Mouse (Mus musculus): Measurements from ENCODE around the gene Dazap2. TPM values are rescaled to one million over a fixed set of nuclear protein-coding genes. Genes with fewer than 3 reads are reported as not detected.

The Dazap2 gene
- total and polyA plus RNA-seq, 3 experiments = 56.0 to 213 (median 159) TPM

DNA sequence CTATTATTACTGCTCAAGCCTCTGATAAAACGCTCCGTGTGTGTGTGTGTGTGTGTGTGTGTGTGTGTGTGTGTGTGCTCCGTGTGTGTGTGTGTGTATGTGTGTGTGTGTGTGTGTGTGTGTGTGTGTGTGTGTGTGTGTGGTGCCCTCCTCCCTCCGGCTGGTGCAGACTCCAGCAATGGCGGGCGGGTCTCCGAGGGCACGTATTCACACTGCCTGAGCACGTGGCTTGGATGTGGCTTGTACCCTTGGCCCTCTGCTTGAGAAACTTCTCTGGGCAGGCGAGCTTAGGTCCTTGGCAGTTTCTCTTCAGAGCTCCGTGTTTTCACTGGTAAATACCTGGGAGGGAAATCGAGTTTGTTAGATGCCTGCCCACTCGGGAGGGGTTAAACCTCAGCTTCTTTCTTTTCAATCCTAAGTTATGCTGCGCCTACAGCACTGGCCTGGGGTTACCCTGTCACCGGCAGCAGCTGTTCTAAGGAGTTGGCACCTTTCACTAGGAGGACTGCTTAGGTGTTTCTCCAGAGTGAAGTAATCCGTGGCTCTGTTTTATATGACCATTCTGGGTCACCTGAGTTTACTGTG lies 26.2 kb downstream of the Dazap2 start:
- H3K36me3 ChIP-seq (replicated peaks in 1 of 2; ENCODE audit: control insufficient read depth in 1 of 2, insufficient read depth in 1 of 2, low read length in 1 of 2) = peaks cover 56 to 70% of the 10 kb centered on the region in 2 experiments

DNA sequence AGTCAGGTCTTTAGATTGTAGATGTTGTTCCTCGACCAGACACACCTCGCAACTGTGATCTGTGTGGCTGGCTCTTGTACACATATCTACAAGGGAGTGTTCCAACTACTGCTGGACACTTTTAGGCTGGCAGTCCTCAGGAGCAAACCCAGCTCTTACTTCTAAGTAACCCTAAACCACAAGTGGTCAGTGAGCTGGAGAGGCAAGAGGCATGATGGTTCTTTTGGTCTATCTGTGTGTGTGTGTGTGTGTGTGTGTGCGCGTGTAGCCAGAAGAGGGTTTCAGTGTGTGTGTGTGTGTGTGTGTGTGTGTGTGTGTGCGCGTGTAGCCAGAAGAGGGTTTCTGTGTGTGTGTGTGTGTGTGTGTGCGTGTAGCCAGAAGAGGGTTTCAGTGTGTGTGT lies 27.3 kb downstream of the Dazap2 start:
- Histone ChIP-seq H3K27me3 (replicated peaks) (no peaks in the 10 kb centered on the region), H3K4me2 (ENCODE audit: insufficient read depth, low read depth, poor library complexity, severe bottlenecking) (no peak overlapping the region), H3K4me3 (replicated peaks in 1 of 3; ENCODE audit: low read depth in 2 of 3, low read length in 2 of 3, poor library complexity in 1 of 3) (no peak overlapping the region), H3K9me3 (replicated peaks; ENCODE audit: low read length) (no peaks in the 10 kb centered on the region), H3K36me3 (replicated peaks in 1 of 2; ENCODE audit: control insufficient read depth in 1 of 2, insufficient read depth in 1 of 2, low read length in 1 of 2) (peaks cover 61 to 76% of the 10 kb centered on the region in 2 experiments), H3K9ac (ENCODE audit: insufficient read depth, low read depth) (no peak overlapping the region), H3K4me1 (ENCODE audit: control insufficient read depth in 1 of 2, insufficient read depth in 2 of 2) (peaks cover 8 to 24% of the 10 kb centered on the region in 2 experiments), H3K79me2 (replicated peaks; ENCODE audit: control insufficient read depth, extremely low read depth, insufficient read depth, poor library complexity, severe bottlenecking) (no peaks in the 10 kb centered on the region), H3K27ac (ENCODE audit: insufficient read depth, low read depth) (no peak overlapping the region)
- in situ Hi-C loops (cut with MboI; ENCODE audit: low pct_ligation_motif_present, low pct_unique_long_range_greater_than_20kb, low sequenced_read_pairs) = no loop called here
- dilution Hi-C loops (cut with MboI; ENCODE audit: extremely low pct_ligation_motif_present, extremely low pct_unique_long_range_greater_than_20kb, low sequenced_read_pairs) = no loop called here
- DNase-seq (ENCODE audit: extremely low read depth) = no peak
- TF ChIP-seq RCOR1 (conservative IDR thresholded peaks at IDR 0.05; ENCODE audit: low read depth, low read length) = no peak
- no peak for TF ChIP-seq SMC3 (IDR thresholded peaks at IDR 0.05; ENCODE audit: low read depth, low read length)
- TF ChIP-seq USF1 (IDR thresholded peaks at IDR 0.05; ENCODE audit: low read depth, low read length) = no peak
- TF ChIP-seq POLR2A (IDR thresholded peaks at IDR 0.05; ENCODE audit: low read depth, low read length) = no peak
- TF ChIP-seq ELF1 (IDR thresholded peaks at IDR 0.05; ENCODE audit: low read depth, low read length) = no peak
- TF ChIP-seq CTCF (conservative IDR thresholded peaks at IDR 0.05 in 1 of 2, IDR thresholded peaks at IDR 0.05 in 1 of 2; ENCODE audit: low read depth in 2 of 2, low read length in 2 of 2) = no peak
- TF ChIP-seq MAX (IDR thresholded peaks at IDR 0.05; ENCODE audit: low read length) = no peak
- TF ChIP-seq MAZ (IDR thresholded peaks at IDR 0.05; ENCODE audit: low read depth, low read length) = no peak
- TF ChIP-seq POLR2AphosphoS2 (IDR thresholded peaks at IDR 0.05; ENCODE audit: low read depth, low read length) = no peak
- TF ChIP-seq UBTF (IDR thresholded peaks at IDR 0.05; ENCODE audit: low read depth, low read length) = no peak
- no peak for TF ChIP-seq ZMIZ1 (IDR thresholded peaks at IDR 0.05; ENCODE audit: low read depth, low read length)
- no peak for TF ChIP-seq ETS1 (conservative IDR thresholded peaks at IDR 0.05; ENCODE audit: low read depth, low read length)
- no peak for TF ChIP-seq ZKSCAN1 (IDR thresholded peaks at IDR 0.05; ENCODE audit: borderline replicate concordance, low read depth, low read length)
- TF ChIP-seq JUN (IDR thresholded peaks at IDR 0.05; ENCODE audit: insufficient read depth, low read depth, low read length) = no peak
- TF ChIP-seq CHD2 (IDR thresholded peaks at IDR 0.05; ENCODE audit: low read length) = no peak
- no peak for TF ChIP-seq IRF4 (IDR thresholded peaks at IDR 0.05; ENCODE audit: low read depth, low read length)

More for the DNA sequence above, 26.2 kb downstream of the Dazap2 start:
- Histone ChIP-seq H3K9ac (ENCODE audit: insufficient read depth, low read depth) (no peak overlapping the region), H3K4me2 (ENCODE audit: insufficient read depth, low read depth, poor library complexity, severe bottlenecking) (no peak overlapping the region), H3K79me2 (replicated peaks; ENCODE audit: control insufficient read depth, extremely low read depth, insufficient read depth, poor library complexity, severe bottlenecking) (no peaks in the 10 kb centered on the region), H3K4me3 (replicated peaks in 1 of 3; ENCODE audit: low read depth in 2 of 3, low read length in 2 of 3, poor library complexity in 1 of 3) (no peak overlapping the region), H3K27me3 (replicated peaks) (peaks cover 1% of the 10 kb centered on the region), H3K9me3 (replicated peaks; ENCODE audit: low read length) (no peaks in the 10 kb centered on the region), H3K27ac (ENCODE audit: insufficient read depth, low read depth) (no peak overlapping the region), H3K4me1 (ENCODE audit: control insufficient read depth in 1 of 2, insufficient read depth in 2 of 2) (peaks cover 8 to 31% of the 10 kb centered on the region in 2 experiments)
- no peak for DNase-seq (ENCODE audit: extremely low read depth)
- in situ Hi-C loops (cut with MboI; ENCODE audit: low pct_ligation_motif_present, low pct_unique_long_range_greater_than_20kb, low sequenced_read_pairs) = no loop called here
- dilution Hi-C loops (cut with MboI; ENCODE audit: extremely low pct_ligation_motif_present, extremely low pct_unique_long_range_greater_than_20kb, low sequenced_read_pairs) = no loop called here
- TF ChIP-seq MEF2A (IDR thresholded peaks at IDR 0.05; ENCODE audit: borderline replicate concordance, low read depth, low read length) = no peak
- TF ChIP-seq CHD1 (IDR thresholded peaks at IDR 0.05; ENCODE audit: low read depth, low read length) = no peak
- TF ChIP-seq ZNF384 (IDR thresholded peaks at IDR 0.05; ENCODE audit: low read depth, low read length) = no peak
- TF ChIP-seq RCOR1 (conservative IDR thresholded peaks at IDR 0.05; ENCODE audit: low read depth, low read length) = no peak
- TF ChIP-seq MAX (IDR thresholded peaks at IDR 0.05; ENCODE audit: low read length) = no peak
- TF ChIP-seq CTCF (conservative IDR thresholded peaks at IDR 0.05 in 1 of 2, IDR thresholded peaks at IDR 0.05 in 1 of 2; ENCODE audit: low read depth in 2 of 2, low read length in 2 of 2) = no peak
- no peak for TF ChIP-seq NELFE (IDR thresholded peaks at IDR 0.05; ENCODE audit: low read depth, low read length)
- TF ChIP-seq ETS1 (conservative IDR thresholded peaks at IDR 0.05; ENCODE audit: low read depth, low read length) = no peak
- no peak for TF ChIP-seq TCF12 (IDR thresholded peaks at IDR 0.05; ENCODE audit: low read depth, low read length)
